Mouse (Mus musculus) cerebellum, postnatal 10 days (tissue): ENCODE measurements around the gene 4931409K22Rik.

Experiments used
- DNase-seq, 2 experiments: peaks; one replicate each; pipeline ENCODE4 v3.0.0; 2021; ENCODE audit warnings: mixed read lengths in 2 of 2

4931409K22Rik gene

DNA sequence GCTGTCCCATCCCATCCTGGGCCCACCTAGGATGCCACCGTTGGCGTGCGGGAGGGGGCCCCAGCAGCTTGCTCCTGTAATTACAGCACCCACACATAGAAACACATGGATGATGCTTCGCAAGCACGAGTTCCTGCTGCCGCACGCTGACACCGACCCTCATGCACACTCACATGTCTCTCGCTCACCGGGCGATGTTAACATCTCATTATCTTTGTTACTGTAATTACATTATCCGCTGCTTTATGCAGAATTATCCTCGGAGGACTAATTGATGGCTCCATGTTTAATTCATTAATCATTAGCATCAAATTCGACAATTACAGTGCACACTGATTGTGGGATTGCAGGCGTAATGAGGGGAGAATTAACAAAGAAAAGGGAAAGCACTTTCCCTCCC, 61.6 kb downstream of the 4931409K22Rik start:
- no peak for DNase-seq
